Mouse (Mus musculus) left cerebral cortex, adult 8-10 months (tissue): ENCODE data around the gene Usp32. TPM values are rescaled to one million over a fixed set of nuclear protein-coding genes. Genes with fewer than 3 reads are reported as not detected.

ENCODE experiments used
- DNase-seq, 2 experiments: peaks; one replicate each; pipeline ENCODE4 v3.0.0; 2022; ENCODE audit warnings: low spot score in 2 of 2
- total RNA-seq, 4 experiments: library from RNA; stranded (reverse); gene quantifications; 2 replicates each; pipeline ENCODE4 v1.2.4; 2022

Usp32 gene
- total RNA-seq, 4 experiments from 2014 or later, result 96.5 to 119 (median 109) TPM

- peak in 1 of 2 experiments; percentile 28 for DNase-seq
Observed at GRCm38 (mm10) chr11:84988341-84988919, 151.5 kb downstream of the Usp32 start.

DNA sequence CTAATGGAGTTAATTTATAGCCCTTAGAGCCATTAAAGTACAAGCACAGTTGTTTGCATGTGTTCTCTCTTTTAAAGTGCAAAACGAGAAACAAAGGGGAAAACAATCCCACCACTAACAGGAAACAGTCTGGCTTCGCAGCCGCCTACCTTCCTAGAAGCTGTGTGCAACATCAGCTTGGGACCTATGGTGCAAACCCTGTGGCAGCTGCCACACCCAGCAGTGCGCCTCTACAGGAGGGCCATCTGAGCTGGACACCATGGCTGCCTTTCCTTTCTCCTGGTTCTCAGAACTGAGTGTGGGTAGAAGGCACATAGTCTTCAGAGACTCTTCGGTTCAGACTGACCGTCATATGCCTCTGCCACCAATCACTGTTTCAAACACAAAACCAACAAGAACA, 154.5 kb downstream of the Usp32 start:
- no peak for DNase-seq

- DNase-seq, result no peak
Observed at GRCm38 (mm10) chr11:84980697-84981096, 159.3 kb downstream of the Usp32 start.

DNA sequence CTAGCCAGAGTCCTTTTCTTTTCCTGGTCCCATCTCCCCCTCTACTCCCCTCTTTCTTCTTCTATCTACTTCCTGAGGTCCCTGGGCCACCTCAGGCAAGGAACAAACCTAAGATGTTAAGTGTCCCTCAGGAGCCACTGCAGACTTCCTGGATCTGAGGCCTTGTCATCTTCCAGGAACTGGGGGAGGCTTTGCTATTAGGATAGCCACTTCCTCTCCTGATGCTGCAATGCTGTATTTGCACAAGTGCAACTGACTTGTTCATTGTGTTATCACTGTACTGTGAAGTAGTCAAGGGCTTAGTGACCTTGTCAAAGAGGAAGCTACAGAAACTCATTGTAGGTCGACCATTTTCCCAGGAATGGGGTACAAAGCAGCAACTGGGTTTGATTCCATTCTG, 160.6 kb downstream of the Usp32 start:
- DNase-seq, result no peak

GRCm38 (mm10) chr11:84978113-84978512, 161.8 kb downstream of the Usp32 start:
- DNase-seq, result no peak

DNA sequence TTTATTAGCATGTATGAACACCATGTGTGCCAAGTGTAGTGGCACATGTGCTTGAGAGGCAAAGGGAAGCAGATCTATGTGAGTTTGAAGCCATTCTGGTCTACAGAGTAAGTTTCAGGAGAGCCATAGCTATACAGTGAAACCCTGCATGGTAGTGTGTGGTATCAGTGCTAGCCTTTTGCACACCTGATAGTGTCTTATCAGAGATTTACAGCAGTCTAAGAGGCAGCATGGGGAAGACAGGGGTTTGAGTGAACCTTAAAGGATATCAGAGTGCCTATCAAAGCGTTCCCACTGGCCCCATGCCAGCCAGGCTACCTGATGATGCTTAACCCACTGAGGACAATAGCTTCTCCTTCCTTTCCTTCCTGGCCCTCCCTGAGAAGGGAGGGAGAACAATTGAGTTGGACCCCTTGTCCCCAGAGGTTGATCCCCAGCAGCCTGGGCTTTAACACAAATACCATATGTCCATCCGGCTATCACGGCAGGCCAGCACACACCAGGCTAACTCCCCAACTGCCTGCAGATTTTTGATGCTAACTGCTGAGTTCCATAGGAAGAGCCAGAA, 162.5 kb downstream of the Usp32 start:
- no peak for DNase-seq

DNA sequence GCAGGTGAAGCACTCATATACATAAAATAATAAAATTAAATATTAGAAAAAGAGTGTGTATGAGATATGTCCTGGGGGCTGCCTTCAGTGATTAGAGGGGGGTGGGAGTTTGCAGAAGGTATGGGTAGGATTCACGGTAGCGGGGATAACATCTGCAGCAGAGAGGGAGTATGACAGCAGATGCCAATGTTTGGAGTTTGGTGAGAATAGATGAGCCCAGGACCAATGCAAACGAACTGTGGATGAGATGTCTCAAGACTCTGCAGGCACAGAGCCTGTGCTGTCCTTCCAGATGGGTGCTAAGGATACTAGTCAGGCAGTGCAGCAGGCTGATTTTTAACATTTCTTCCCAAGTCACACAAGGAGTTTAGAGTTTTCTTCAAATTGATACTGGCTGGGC, 163.3 kb downstream of the Usp32 start:
- DNase-seq, result no peak

DNA sequence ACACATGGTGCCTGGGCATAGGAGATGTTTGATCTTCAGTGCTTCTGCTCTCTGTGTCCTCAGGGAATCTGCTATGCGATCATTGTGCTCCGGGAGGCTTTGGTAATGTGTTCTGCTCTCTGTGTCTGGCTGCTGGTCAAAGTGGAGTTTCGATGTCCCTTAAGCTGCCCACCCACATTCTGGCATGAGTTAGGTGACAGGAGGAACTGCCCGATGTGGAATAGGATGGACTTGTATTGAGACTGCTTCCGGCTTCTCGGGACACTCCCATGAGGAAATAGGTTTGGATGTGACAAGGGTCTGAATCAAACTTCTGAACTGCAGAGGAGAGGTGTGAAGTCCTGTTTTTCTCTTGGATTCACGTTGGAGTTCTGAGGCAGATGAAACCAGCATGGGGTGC, 165.4 kb downstream of the Usp32 start:
- DNase-seq, result no peak

- no peak for DNase-seq
Observed at GRCm38 (mm10) chr11:84973661-84974060, 166.3 kb downstream of the Usp32 start.

DNA sequence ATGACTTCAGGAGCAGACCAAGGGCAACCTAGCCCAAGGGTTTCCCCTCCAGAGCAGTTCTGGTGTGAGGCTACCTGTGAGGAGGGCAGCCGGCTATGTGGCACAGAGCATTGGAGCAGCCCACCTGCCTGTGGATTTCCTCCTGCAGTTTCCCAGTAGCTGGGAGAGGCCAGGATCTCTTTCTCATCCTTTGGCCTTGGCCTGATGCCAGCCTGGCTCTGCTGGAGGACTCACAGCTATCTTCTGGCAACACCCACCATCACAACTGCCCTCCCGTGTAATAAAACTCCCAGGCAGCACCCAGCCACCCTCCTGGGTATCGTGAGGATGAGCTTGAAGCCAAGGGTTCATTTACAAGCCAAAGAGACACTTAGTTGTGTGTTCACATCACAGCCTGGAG, 167.9 kb downstream of the Usp32 start:
- DNase-seq, result no peak

GRCm38 (mm10) chr11:84968775-84969174, 171.2 kb downstream of the Usp32 start:
- peak in 1 of 2 experiments; percentile 72 for DNase-seq

DNA sequence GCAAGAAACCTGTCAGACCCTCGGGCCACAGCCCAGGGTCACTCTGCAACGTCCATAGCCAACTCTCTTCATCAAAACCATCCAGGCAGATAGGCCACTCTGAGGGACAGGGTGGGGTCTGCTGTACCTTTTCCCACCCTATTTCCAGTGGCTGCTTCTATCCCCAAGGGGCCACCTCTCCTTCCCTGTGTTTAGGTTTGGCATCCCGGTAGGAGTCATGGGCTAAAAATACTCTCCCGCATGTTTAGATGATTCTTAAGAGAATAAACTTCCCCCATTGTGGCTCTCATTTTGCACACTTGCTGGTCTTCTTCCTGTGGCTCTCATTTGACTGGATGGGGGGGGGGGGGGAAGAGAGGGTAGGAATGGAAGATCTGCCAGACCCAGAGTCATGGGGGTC, 171.7 kb downstream of the Usp32 start:
- no peak for DNase-seq

GRCm38 (mm10) chr11:84967113-84967512, 172.8 kb downstream of the Usp32 start:
- no peak for DNase-seq

GRCm38 (mm10) chr11:84966696-84967095, 173.3 kb downstream of the Usp32 start:
- no peak for DNase-seq

- DNase-seq, result no peak
Observed at GRCm38 (mm10) chr11:84963556-84963955, 176.4 kb downstream of the Usp32 start.

DNA sequence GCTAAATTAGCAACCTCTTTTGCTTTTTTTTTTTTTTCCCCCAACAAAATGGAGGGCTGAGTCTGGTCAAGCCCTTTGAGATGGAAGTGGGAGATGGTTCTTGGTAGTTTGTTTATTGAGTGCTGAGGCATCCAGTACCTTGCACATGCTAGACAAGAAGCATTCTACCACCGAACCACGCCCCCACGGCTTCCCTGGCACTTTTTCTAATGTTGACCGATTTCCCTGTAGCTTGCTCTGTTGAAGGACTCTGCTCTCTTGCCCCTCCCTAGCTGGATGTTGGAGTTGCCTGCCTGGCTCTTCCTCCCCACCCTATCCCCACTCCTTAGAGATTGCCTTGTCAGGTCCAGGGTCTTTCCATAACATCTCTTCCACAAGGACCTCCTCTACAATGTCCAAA, 177.4 kb downstream of the Usp32 start:
- no peak for DNase-seq

- DNase-seq, result no peak
Observed at GRCm38 (mm10) chr11:84961571-84961970, 178.4 kb downstream of the Usp32 start.

- DNase-seq, result no peak
Observed at GRCm38 (mm10) chr11:84960780-84961179, 179.2 kb downstream of the Usp32 start.

- no peak for DNase-seq
Observed at GRCm38 (mm10) chr11:84960291-84960690, 179.7 kb downstream of the Usp32 start.

- no peak for DNase-seq
Observed at GRCm38 (mm10) chr11:84959701-84960181, 180.2 kb downstream of the Usp32 start.

DNA sequence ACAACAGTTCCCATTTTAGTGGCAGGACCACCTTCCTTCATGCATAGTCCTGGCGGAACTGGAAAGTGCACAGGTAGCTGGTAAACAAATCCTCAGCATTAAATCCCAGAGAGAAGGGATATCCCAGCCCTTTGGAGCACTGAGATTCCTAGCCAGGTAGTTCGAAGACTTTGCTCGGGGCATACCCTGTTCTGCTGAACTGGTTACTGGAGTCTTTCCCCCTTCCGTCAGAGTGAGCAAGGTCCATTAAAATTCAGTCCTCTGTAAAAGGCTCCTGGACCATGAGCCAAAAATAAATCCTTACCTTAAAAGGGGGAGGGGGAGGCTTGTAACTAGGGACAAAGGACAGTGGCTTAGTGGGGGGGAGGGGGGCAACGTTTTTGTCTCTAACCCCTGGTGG, 180.8 kb downstream of the Usp32 start:
- no peak for DNase-seq

DNA sequence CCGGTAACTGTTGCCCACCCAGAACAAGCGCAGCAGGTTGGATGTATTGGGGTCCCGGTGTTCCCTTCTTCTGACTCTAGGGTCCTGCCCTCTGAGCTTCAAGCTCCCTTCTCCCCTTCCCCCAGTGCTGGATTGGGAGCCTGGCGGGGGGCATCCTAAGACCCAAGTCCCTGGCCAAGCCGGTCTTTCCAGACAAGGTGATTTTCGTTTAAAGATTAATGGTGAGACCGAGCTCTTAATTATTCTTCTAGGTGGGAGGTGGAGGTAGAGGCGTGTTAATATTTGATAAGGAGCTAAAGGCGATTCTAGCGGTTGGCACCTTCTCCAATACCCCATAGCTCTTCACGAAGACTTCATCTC, 181.7 kb downstream of the Usp32 start:
- DNase-seq, result no peak

GRCm38 (mm10) chr11:84957591-84958270, 182.2 kb downstream of the Usp32 start, which contains the start of gene Car4:
Gene Car4 (plus strand): TSS chr11:84957786.
- no peak for DNase-seq
